Mouse (Mus musculus) colon, adult 2 months (tissue): ENCODE measurements around the gene Gm13101. TPM values are rescaled to one million over a fixed set of nuclear protein-coding genes. Genes with fewer than 3 reads are reported as not detected.

ENCODE experiments used
- polyA plus RNA-seq: library from polyadenylated mRNA; depleted of rRNA; stranded (reverse); fragments of >200 nt; gene quantifications from 2 replicates; pipeline ENCODE4 v1.2.3, GENCODE M21; 2012; rRNA removed

The Gm13101 gene
- polyA plus RNA-seq, result not detected in 2 replicates

GRCm38 (mm10) chr4:143966850-143967249 lies at the start of gene Gm13101:
TSS of gene Gm13101 (minus strand) at chr4:143966950.

GRCm38 (mm10) chr4:143994269-143994668 lies 27.5 kb upstream of the Gm13101 start, which contains the start of gene Pramef17:
TSS of gene Pramef17 (minus strand) at chr4:143994369.

GRCm38 (mm10) chr4:143950916-143951315 lies 15.8 kb downstream of the Gm13101 start, which contains the start of gene Pramef25:
TSS of gene Pramef25 (minus strand) at chr4:143951016.

Other genes starting within 250 kb of the Gm13101 start
- gene Gm13078, start 247.5 kb downstream of the Gm13101 start, polyA plus RNA-seq, result not detected in 2 replicates
- not detected in 2 replicates for gene Gm13023, start 177.6 kb downstream of the Gm13101 start, polyA plus RNA-seq
- not detected in 2 replicates for gene Gm13084, start 150.9 kb downstream of the Gm13101 start, polyA plus RNA-seq
- gene Gm13103, start 120.5 kb downstream of the Gm13101 start, polyA plus RNA-seq, result not detected in 2 replicates
- not detected in 2 replicates for gene Pramef6, start 66.6 kb downstream of the Gm13101 start, polyA plus RNA-seq
- gene Pramef25, start 15.9 kb downstream of the Gm13101 start, polyA plus RNA-seq, result not detected in 2 replicates
- not detected in 2 replicates for gene Pramef17, start 27.4 kb upstream of the Gm13101 start, polyA plus RNA-seq
- gene Pramel4, start 92.2 kb upstream of the Gm13101 start, polyA plus RNA-seq, result not detected in 2 replicates
- not detected in 2 replicates for gene Gm13102, start 139.5 kb upstream of the Gm13101 start, polyA plus RNA-seq
- gene Oog3, start 195.7 kb upstream of the Gm13101 start, polyA plus RNA-seq, result not detected in 2 replicates
- gene Oog2, start 223.8 kb upstream of the Gm13101 start, polyA plus RNA-seq, result not detected in 2 replicates
- gene C87977, start 246.4 kb upstream of the Gm13101 start, polyA plus RNA-seq, result not detected in 2 replicates